Mouse (Mus musculus) erythroblast, adult 5-6 weeks (primary cell): ENCODE results near the gene Nap1l1. TPM values are rescaled to one million over a fixed set of nuclear protein-coding genes. Genes with fewer than 3 reads are reported as not detected.
"Not testable (repeated sequence)": the region's sequence is repeated elsewhere in the genome, so short reads cannot be mapped to it uniquely, and the experiment has no call there.

ENCODE experiments used
- ATAC-seq: replicated peaks from 2 replicates; pipeline ENCODE4 v1.8.0; 2016; ENCODE audit warnings: moderate number of reproducible peaks, mild to moderate bottlenecking, moderate TSS enrichment, inconsistent platforms; ENCODE audit not compliant: poor library complexity, low FRiP score, severe bottlenecking
- total RNA-seq, 2 experiments: library from RNA; stranded (forward) in 1 of 2; stranded (reverse) in 1 of 2; fragments of 150-400 nt in 1 of 2; fragments of 200-764, 138-1000 nt in 1 of 2; gene quantifications; 2 replicates each; pipeline versions ENCODE4 v1.2.3 to v1.2.4; 2015 to 2017; ENCODE audit warnings: low replicate concordance in 2 of 2

Nap1l1 gene
- total RNA-seq (2015; ENCODE audit: low replicate concordance) (105 and 154 TPM in 2 replicates), total RNA-seq (2017; ENCODE audit: low replicate concordance) (128 and 220 TPM in 2 replicates)

GRCm38 (mm10) chr10:111472686-111473510 lies at the start of gene Nap1l1:
TSS of gene Nap1l1 (plus strand) at chr10:111473223.
- ATAC-seq = peak; percentile 95

- no peak for ATAC-seq
Measured at GRCm38 (mm10) chr10:111426491-111426890, 46.5 kb upstream of the Nap1l1 start.

GRCm38 (mm10) chr10:111433502-111433901 lies 39.5 kb upstream of the Nap1l1 start:
- no peak for ATAC-seq

DNA sequence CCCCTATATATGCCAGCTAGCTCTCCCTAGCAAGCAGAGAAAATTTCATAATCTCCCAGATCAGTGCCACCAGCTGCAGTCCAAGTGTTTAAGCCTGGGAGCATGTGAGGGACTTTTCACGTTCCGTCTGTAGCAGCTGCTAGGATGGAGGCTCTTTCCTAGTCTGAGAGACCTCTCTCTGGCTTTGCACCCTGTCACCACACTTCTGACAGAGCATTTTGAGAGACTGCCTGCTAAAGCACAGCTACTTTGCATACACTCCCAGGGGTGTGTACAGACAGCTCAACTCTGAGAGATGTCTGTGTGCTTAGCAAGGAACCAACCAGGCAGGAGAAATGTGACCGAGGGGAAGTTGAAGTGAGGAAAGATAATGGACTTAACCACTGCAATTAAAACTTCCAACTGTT lies 32.0 kb upstream of the Nap1l1 start:
- ATAC-seq = no peak

DNA sequence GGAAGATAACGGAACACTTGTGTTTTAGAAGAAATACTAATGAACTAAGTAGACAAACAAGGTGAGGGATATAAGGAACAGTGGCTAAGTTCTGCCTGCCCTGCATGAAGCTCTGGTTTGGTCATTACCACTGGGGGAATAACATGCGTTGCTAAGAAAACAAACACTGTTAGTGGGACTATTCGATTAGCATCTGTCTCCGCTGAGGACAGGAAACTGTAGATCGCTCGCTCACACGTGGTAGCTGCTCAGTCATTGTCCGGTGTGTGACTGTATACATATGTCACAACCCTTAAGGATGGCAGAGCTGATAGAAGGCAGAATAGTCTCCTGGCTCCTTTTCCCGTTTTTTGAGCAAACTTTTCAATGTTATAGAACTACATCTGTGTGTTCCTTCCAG lies 28.8 kb upstream of the Nap1l1 start:
- ATAC-seq = no peak

- no peak for ATAC-seq
Measured at GRCm38 (mm10) chr10:111445939-111446671, 26.9 kb upstream of the Nap1l1 start.

DNA sequence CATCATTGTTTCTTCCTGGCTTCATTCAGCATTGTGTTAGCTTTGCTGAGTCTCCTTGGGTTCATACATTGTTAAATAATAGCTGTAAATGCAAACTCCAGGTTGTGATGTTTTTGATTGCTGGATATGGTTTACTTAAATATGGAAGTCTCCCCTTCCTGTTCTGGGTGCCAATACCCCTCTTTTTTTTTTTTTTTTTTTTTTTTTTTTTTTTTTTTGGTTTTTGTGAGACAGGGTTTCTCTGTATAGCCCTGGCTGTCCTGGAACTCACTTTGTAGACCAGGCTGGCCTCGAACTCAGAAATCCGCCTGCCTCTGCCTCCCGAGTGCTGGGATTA lies 26.4 kb upstream of the Nap1l1 start:
- not testable (repeated sequence) for ATAC-seq

- not testable (repeated sequence) for ATAC-seq
Measured at GRCm38 (mm10) chr10:111449662-111450061, 23.4 kb upstream of the Nap1l1 start.

- ATAC-seq = no peak; the same call in 1 of the 2 replicates
Measured at GRCm38 (mm10) chr10:111451683-111452322, 21.2 kb upstream of the Nap1l1 start.

- no peak for ATAC-seq
Measured at GRCm38 (mm10) chr10:111452426-111452825, 20.6 kb upstream of the Nap1l1 start.

DNA sequence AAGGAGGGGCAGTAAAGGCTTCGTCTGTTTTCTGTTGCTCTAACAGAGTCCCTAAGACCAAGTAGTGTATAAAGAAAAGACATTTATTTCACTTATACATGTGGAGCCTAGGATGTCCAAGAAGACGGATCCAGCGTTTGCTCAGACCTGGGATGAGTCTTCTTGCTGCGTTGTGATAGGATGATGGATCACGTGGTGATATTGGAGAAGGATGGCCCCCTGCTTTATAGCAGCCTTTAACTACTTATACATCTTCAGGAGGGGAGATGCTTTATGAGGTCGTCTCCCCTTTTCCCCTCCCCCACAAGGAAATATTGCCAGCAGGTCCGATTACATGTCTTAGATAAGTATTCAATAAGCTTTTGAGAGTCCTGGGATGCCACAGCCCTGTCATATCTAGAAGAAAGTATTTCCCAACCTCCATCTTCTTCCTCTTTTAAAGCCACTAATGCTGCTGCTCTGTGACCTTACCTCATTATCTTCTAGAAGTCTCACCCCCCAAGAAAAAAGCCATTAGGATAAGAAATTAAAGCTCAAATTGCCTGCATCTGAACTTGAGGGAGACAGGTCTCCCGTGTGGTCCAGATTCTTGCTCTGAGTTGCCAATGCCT lies 18.2 kb upstream of the Nap1l1 start:
- ATAC-seq = no peak

GRCm38 (mm10) chr10:111458088-111458487 lies 14.9 kb upstream of the Nap1l1 start:
- no peak for ATAC-seq

GRCm38 (mm10) chr10:111459040-111459439 lies 14.0 kb upstream of the Nap1l1 start:
- no peak for ATAC-seq

DNA sequence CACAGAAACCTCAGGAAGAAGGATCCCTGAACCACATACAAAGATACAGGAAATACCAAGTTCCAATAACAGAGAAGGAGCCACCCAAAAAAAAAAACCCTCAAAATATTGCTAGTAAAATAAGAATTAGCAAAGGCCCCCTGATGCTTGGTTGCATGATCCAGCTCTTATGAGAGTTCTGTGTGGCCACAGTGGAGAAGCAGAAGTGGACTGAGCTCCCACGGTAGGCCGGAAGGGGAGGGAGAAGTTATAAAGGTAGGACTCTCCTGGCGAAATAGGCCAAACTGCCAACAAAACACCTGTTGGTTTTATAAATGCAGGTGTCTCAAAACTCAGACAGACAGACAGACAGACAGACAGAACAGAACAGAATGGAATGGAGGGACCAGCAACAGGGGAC lies 13.1 kb upstream of the Nap1l1 start:
- no peak for ATAC-seq

DNA sequence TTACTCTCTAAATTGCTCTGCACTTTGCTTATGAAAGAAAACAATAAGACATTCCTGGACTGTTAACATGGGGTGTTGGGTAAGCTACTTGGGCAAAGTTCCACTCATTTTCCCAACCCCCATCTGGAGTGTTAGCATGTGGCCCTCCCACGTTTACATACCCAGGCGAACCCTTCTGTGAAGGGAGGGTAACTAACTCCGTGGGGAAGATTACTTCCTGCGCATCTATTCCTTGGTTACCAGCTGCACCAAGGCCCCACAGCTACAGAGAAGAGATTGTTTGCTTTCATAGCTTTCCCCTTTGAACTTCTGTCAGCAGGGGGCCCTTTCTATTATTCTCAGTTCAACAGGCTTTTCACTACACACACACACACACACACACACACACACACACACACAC lies 12.6 kb upstream of the Nap1l1 start:
- no peak for ATAC-seq

GRCm38 (mm10) chr10:111464833-111465232 lies 8.2 kb upstream of the Nap1l1 start:
- no peak for ATAC-seq

GRCm38 (mm10) chr10:111465409-111465808 lies 7.6 kb upstream of the Nap1l1 start:
- ATAC-seq = no peak

DNA sequence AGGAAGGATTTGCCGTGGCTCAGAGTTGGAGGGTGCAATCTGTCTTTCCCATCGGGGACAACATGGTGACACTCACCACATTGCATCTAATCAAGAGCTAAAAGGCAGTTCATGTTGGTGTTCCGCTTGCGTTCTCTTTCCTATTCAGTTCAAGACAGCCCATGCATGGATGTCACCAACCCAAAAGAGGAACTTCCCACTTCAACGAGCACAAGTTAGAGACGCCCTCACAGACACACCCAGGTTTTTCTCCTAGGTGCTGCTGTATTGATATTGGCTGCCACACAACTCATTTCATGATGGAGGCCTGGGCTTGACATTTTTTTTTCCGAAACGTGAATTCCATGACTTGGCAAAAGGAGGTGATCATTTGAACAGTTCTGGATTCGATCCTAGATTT lies 1.9 kb upstream of the Nap1l1 start:
- ATAC-seq = no peak

DNA sequence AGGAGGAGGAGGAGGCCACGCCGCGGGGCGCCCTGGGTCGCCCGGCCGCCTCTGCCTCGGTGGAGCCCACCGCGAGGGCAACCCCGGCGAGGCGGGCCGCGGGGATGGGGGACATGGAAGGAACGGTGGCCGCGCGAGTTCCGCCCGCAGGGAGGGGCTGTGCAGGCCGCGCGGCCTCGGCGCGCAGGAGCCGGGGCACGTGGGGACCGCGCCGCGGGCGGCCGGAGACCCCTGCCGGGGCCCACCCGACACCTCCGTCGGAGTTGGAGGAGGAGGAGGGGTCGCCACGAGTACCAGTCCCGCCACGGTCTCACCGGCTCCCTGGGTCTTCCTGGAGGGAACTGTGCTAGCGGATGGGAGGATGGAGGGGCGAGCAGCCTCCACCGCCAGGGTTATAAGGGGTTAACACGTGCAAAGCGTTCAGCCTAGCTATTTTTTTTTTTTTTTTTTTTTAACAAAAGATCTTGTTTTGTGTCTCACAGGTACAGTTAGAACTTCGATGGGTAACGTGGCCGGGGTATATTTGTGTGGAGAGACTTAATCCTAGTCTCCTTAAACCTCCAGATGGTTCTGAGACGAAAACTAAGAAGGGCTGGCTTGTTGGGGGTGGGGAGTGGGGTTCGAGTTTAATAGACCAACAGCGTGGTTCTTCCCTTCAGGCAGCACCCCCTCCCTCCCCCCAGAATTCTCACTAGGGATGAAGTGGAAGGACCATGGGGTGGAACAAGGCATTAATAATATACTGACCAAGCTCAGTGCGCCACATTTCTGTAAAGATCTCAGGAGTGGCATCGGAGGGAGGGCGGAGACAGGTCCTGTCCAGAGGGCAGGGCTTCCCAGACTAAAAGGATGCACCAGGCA lies 718 bp downstream of the Nap1l1 start:
- peak; percentile 75 for ATAC-seq
